Mouse (Mus musculus): ENCODE measurements around the gene A730009L09Rik. TPM values are rescaled to one million over a fixed set of nuclear protein-coding genes. Genes with fewer than 3 reads are reported as not detected.

A730009L09Rik gene
- polyA plus RNA-seq, 1 experiment, result not detected

- H3K4me3 ChIP-seq, result no peak overlapping the region
- H3K79me2 ChIP-seq (ENCODE audit: control insufficient read depth, insufficient read depth), result no peaks in the 10 kb centered on the region
- H3K27me3 ChIP-seq (ENCODE audit: control insufficient read depth, insufficient read depth, insufficient read length), result no peaks in the 10 kb centered on the region
- TF ChIP-seq USF1 (IDR thresholded peaks at IDR 0.05; ENCODE audit: low read depth) (no peak), MAX (IDR thresholded peaks at IDR 0.05; ENCODE audit: low read depth) (no peak), POLR2AphosphoS2 (IDR thresholded peaks at IDR 0.05; ENCODE audit: insufficient read length, low read depth) (no peak), TCF12 (IDR thresholded peaks at IDR 0.05; ENCODE audit: insufficient read depth, poor library complexity, severe bottlenecking) (no peak), MYOD1 (IDR thresholded peaks at IDR 0.05; ENCODE audit: control insufficient read depth in 1 of 3, insufficient read length in 2 of 3, low read depth in 2 of 3) (no peak), REST (IDR thresholded peaks at IDR 0.05; ENCODE audit: insufficient read depth, insufficient read length) (no peak), SRF (IDR thresholded peaks at IDR 0.05; ENCODE audit: control insufficient read depth, insufficient read length, low read depth) (no peak), MYOG (IDR thresholded peaks at IDR 0.05; ENCODE audit: control insufficient read depth in 1 of 3, insufficient read depth in 1 of 3, insufficient read length in 2 of 3, low read depth in 2 of 3) (no peak), TCF3 (IDR thresholded peaks at IDR 0.05; ENCODE audit: insufficient read length, low read depth) (no peak), CEBPB (IDR thresholded peaks at IDR 0.05; ENCODE audit: insufficient read depth, poor library complexity, severe bottlenecking) (no peak), E2F4 (IDR thresholded peaks at IDR 0.05; ENCODE audit: insufficient read depth) (no peak), POLR2A (IDR thresholded peaks at IDR 0.05; ENCODE audit: insufficient read length, low read depth) (no peak)
- H3K36me3 ChIP-seq (ENCODE audit: control insufficient read depth, insufficient read depth), result no peaks in the 10 kb centered on the region
- H3K4me2 ChIP-seq (ENCODE audit: low read depth), result no peak overlapping the region
- no peak overlapping the region for H3ac ChIP-seq (ENCODE audit: control insufficient read depth, insufficient read length)
Measured at GRCm38 (mm10) chr16:84549122-84549521, 34.2 kb downstream of the A730009L09Rik start.

- Histone ChIP-seq H3K4me2 (ENCODE audit: low read depth) (no peak overlapping the region), H3K36me3 (ENCODE audit: control insufficient read depth, insufficient read depth) (no peaks in the 10 kb centered on the region), H3ac (ENCODE audit: control insufficient read depth, insufficient read length) (no peak overlapping the region), H3K27me3 (ENCODE audit: control insufficient read depth, insufficient read depth, insufficient read length) (no peaks in the 10 kb centered on the region), H3K4me3 (no peak overlapping the region), H3K79me2 (ENCODE audit: control insufficient read depth, insufficient read depth) (no peaks in the 10 kb centered on the region)
- TF ChIP-seq CEBPB (IDR thresholded peaks at IDR 0.05; ENCODE audit: insufficient read depth, poor library complexity, severe bottlenecking), result no peak
- no peak for TF ChIP-seq TCF12 (IDR thresholded peaks at IDR 0.05; ENCODE audit: insufficient read depth, poor library complexity, severe bottlenecking)
- no peak for TF ChIP-seq MYOD1 (IDR thresholded peaks at IDR 0.05; ENCODE audit: control insufficient read depth in 1 of 3, insufficient read length in 2 of 3, low read depth in 2 of 3)
- no peak for TF ChIP-seq POLR2A (IDR thresholded peaks at IDR 0.05; ENCODE audit: insufficient read length, low read depth)
- no peak for TF ChIP-seq REST (IDR thresholded peaks at IDR 0.05; ENCODE audit: insufficient read depth, insufficient read length)
- TF ChIP-seq MAX (IDR thresholded peaks at IDR 0.05; ENCODE audit: low read depth), result no peak
- TF ChIP-seq MYOG (IDR thresholded peaks at IDR 0.05; ENCODE audit: control insufficient read depth in 1 of 3, insufficient read depth in 1 of 3, insufficient read length in 2 of 3, low read depth in 2 of 3), result no peak
- TF ChIP-seq POLR2AphosphoS2 (IDR thresholded peaks at IDR 0.05; ENCODE audit: insufficient read length, low read depth), result no peak
- TF ChIP-seq TCF3 (IDR thresholded peaks at IDR 0.05; ENCODE audit: insufficient read length, low read depth), result no peak
- TF ChIP-seq SRF (IDR thresholded peaks at IDR 0.05; ENCODE audit: control insufficient read depth, insufficient read length, low read depth), result no peak
- TF ChIP-seq E2F4 (IDR thresholded peaks at IDR 0.05; ENCODE audit: insufficient read depth), result no peak
- TF ChIP-seq USF1 (IDR thresholded peaks at IDR 0.05; ENCODE audit: low read depth), result no peak
Measured at GRCm38 (mm10) chr16:84550445-84550844, 35.5 kb downstream of the A730009L09Rik start.

GRCm38 (mm10) chr16:84553981-84554380 lies 39.1 kb downstream of the A730009L09Rik start:
- Histone ChIP-seq H3K27me3 (ENCODE audit: control insufficient read depth, insufficient read depth, insufficient read length) (no peaks in the 10 kb centered on the region), H3K4me2 (ENCODE audit: low read depth) (no peak overlapping the region), H3ac (ENCODE audit: control insufficient read depth, insufficient read length) (no peak overlapping the region), H3K79me2 (ENCODE audit: control insufficient read depth, insufficient read depth) (no peaks in the 10 kb centered on the region), H3K4me3 (no peak overlapping the region), H3K36me3 (ENCODE audit: control insufficient read depth, insufficient read depth) (no peaks in the 10 kb centered on the region)
- no peak for TF ChIP-seq TCF3 (IDR thresholded peaks at IDR 0.05; ENCODE audit: insufficient read length, low read depth)
- TF ChIP-seq MAX (IDR thresholded peaks at IDR 0.05; ENCODE audit: low read depth), result no peak
- no peak for TF ChIP-seq REST (IDR thresholded peaks at IDR 0.05; ENCODE audit: insufficient read depth, insufficient read length)
- no peak for TF ChIP-seq SRF (IDR thresholded peaks at IDR 0.05; ENCODE audit: control insufficient read depth, insufficient read length, low read depth)
- TF ChIP-seq TCF12 (IDR thresholded peaks at IDR 0.05; ENCODE audit: insufficient read depth, poor library complexity, severe bottlenecking), result no peak
- TF ChIP-seq MYOG (IDR thresholded peaks at IDR 0.05; ENCODE audit: control insufficient read depth in 1 of 3, insufficient read depth in 1 of 3, insufficient read length in 2 of 3, low read depth in 2 of 3), result no peak
- no peak for TF ChIP-seq POLR2A (IDR thresholded peaks at IDR 0.05; ENCODE audit: insufficient read length, low read depth)
- no peak for TF ChIP-seq E2F4 (IDR thresholded peaks at IDR 0.05; ENCODE audit: insufficient read depth)
- TF ChIP-seq USF1 (IDR thresholded peaks at IDR 0.05; ENCODE audit: low read depth), result no peak
- no peak for TF ChIP-seq CEBPB (IDR thresholded peaks at IDR 0.05; ENCODE audit: insufficient read depth, poor library complexity, severe bottlenecking)
- TF ChIP-seq POLR2AphosphoS2 (IDR thresholded peaks at IDR 0.05; ENCODE audit: insufficient read length, low read depth), result no peak
- TF ChIP-seq MYOD1 (IDR thresholded peaks at IDR 0.05; ENCODE audit: control insufficient read depth in 1 of 3, insufficient read length in 2 of 3, low read depth in 2 of 3), result no peak

GRCm38 (mm10) chr16:84558113-84558917 lies 43.4 kb downstream of the A730009L09Rik start:
- TF ChIP-seq POLR2A (IDR thresholded peaks at IDR 0.05; ENCODE audit: insufficient read length, low read depth), result no peak
- no peak for TF ChIP-seq POLR2AphosphoS2 (IDR thresholded peaks at IDR 0.05; ENCODE audit: insufficient read length, low read depth)
- no peak for TF ChIP-seq REST (IDR thresholded peaks at IDR 0.05; ENCODE audit: insufficient read depth, insufficient read length)
- TF ChIP-seq MYOG (IDR thresholded peaks at IDR 0.05; ENCODE audit: control insufficient read depth in 1 of 3, insufficient read depth in 1 of 3, insufficient read length in 2 of 3, low read depth in 2 of 3), result no peak
- TF ChIP-seq SRF (IDR thresholded peaks at IDR 0.05; ENCODE audit: control insufficient read depth, insufficient read length, low read depth), result no peak
- no peak for TF ChIP-seq USF1 (IDR thresholded peaks at IDR 0.05; ENCODE audit: low read depth)
- TF ChIP-seq TCF12 (IDR thresholded peaks at IDR 0.05; ENCODE audit: insufficient read depth, poor library complexity, severe bottlenecking), result no peak
- TF ChIP-seq TCF3 (IDR thresholded peaks at IDR 0.05; ENCODE audit: insufficient read length, low read depth), result no peak
- TF ChIP-seq CEBPB (IDR thresholded peaks at IDR 0.05; ENCODE audit: insufficient read depth, poor library complexity, severe bottlenecking), result no peak
- TF ChIP-seq E2F4 (IDR thresholded peaks at IDR 0.05; ENCODE audit: insufficient read depth), result no peak
- TF ChIP-seq MYOD1 (IDR thresholded peaks at IDR 0.05; ENCODE audit: control insufficient read depth in 1 of 3, insufficient read length in 2 of 3, low read depth in 2 of 3), result no peak
- no peak for TF ChIP-seq MAX (IDR thresholded peaks at IDR 0.05; ENCODE audit: low read depth)
- Histone ChIP-seq H3K36me3 (ENCODE audit: control insufficient read depth, insufficient read depth) (no peaks in the 10 kb centered on the region), H3K4me2 (ENCODE audit: low read depth) (no peak overlapping the region), H3K79me2 (ENCODE audit: control insufficient read depth, insufficient read depth) (no peaks in the 10 kb centered on the region), H3K27me3 (ENCODE audit: control insufficient read depth, insufficient read depth, insufficient read length) (no peaks in the 10 kb centered on the region), H3ac (ENCODE audit: control insufficient read depth, insufficient read length) (no peak overlapping the region), H3K4me3 (no peak overlapping the region)
